Mouse (Mus musculus) liver, postnatal 0 days (tissue): ENCODE measurements around the gene Tbc1d5.

Experiments used
- CTCF ChIP-seq: sonication (generic); IDR thresholded peaks from 2 replicates; pipeline ENCODE4 v1.5.1; 2016; ENCODE audit warnings: antibody characterized with exemption, low read depth
- EP300 ChIP-seq: IDR thresholded peaks from 2 replicates; pipeline ENCODE4 v1.6.1; 2016; ENCODE audit warnings: antibody characterized with exemption, low read depth, mild to moderate bottlenecking

DNA sequence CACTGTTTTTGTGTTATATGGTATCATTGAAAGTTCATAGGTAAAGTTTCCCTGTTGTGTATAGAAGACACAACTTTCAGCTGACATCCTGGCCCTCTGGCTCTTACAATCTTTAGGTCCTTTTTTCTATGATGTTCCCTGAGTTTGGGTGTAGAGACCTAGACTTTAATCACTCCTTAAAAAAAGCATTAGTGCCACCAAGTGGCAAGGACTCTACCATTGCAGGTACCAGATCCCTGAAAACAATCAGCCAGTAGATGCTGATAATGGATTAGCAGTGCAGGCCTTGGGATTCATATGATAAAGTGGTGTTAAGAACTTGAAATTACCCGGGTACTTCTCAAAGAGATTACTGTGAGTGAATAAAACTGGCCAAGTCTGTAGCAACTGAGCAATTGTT, 207.0 kb downstream of the Tbc1d5 start:
- TF ChIP-seq EP300 (no peak), CTCF (peak; percentile 45)
